ENCODE assay signal across 31 mouse cellular contexts in genomic region chr1:152423052-152423451, GRCm38 (mm10). TPM values are rescaled to one million over a fixed set of nuclear protein-coding genes. Genes with fewer than 3 reads are reported as not detected.
DNase-seq lines count a peak whose midpoint lies in the region; ATAC-seq and TF ChIP-seq lines count a peak whose summit lies in the region.
"Had no signal": no experiment of that assay in that cellular context is flagged by ENCODE, and none has a peak within 500 bp of the region (broad histone marks: within the 10 kb centered on the region; RNA-seq: fewer than 3 reads in every experiment).

No protein-coding gene starts in this region.

- H3K4me2 ChIP-seq in midbrain, postnatal 0 days (ENCODE audit: low read depth, low read length, poor library complexity, severe bottlenecking): no peak overlapping the region
- H3K4me2 ChIP-seq in midbrain, embryonic 11.5 days: no peak overlapping the region
- no peak overlapping the region for H3K4me2 ChIP-seq in heart, embryonic 15.5 days
- H3K4me2 ChIP-seq: forebrain, embryonic 12.5 days; hindbrain, embryonic 14.5 days; liver, embryonic 12.5 days; midbrain, embryonic 15.5 days; neural tube, embryonic 12.5 days had no signal

- peak overlapping the region; percentile 26; the same call in 1 of the 2 replicates for H3K27ac ChIP-seq in midbrain, postnatal 0 days (ENCODE audit: low read depth, low read length)
- no peak overlapping the region for H3K27ac ChIP-seq in midbrain, embryonic 11.5 days (ENCODE audit: low read depth, low read length)
- H3K27ac ChIP-seq in heart, embryonic 15.5 days: peak overlapping the region; percentile 46; the same call in 1 of the 2 replicates
- H3K27ac ChIP-seq: forebrain, embryonic 12.5 days; hindbrain, embryonic 14.5 days; liver, embryonic 12.5 days; macrophage; midbrain, embryonic 15.5 days; neural tube, embryonic 12.5 days; stomach, postnatal 0 days had no signal

- WGBS in midbrain, postnatal 0 days: 82% methylated on average over 3 of the region's 3 CpGs
- WGBS in midbrain, embryonic 11.5 days: 94% methylated on average over 3 of the region's 3 CpGs
- 66% methylated on average over 3 of the region's 3 CpGs for WGBS in heart, embryonic 15.5 days

- ATAC-seq in midbrain, postnatal 0 days (ENCODE audit: low FRiP score): no peak
- ATAC-seq in midbrain, embryonic 11.5 days (ENCODE audit: low FRiP score): no peak
- 0 out of 2 replicates have a peak, but pooled peaks have one; percentile 27 for ATAC-seq in heart, embryonic 15.5 days (replicated peaks; ENCODE audit: insufficient number of reproducible peaks, insufficient read depth, low FRiP score, low read depth)
- ATAC-seq: intestine, postnatal 0 days; liver, embryonic 12.5 days; liver, postnatal 0 days; midbrain, embryonic 15.5 days had no signal

- no peaks in the 10 kb centered on the region for H3K27me3 ChIP-seq in midbrain, postnatal 0 days (ENCODE audit: insufficient read depth, low read length)
- H3K27me3 ChIP-seq in midbrain, embryonic 11.5 days (ENCODE audit: control insufficient read depth, insufficient read depth, low read length): no peaks in the 10 kb centered on the region
- H3K27me3 ChIP-seq in heart, embryonic 15.5 days: no peaks in the 10 kb centered on the region
- H3K27me3 ChIP-seq: forebrain, embryonic 12.5 days; liver, embryonic 12.5 days; midbrain, embryonic 15.5 days; neural tube, embryonic 12.5 days had no signal

- H3K9ac ChIP-seq in midbrain, postnatal 0 days (replicated peaks; ENCODE audit: low read length, poor library complexity, severe bottlenecking): no peak overlapping the region
- H3K9ac ChIP-seq in midbrain, embryonic 11.5 days (ENCODE audit: low read length): no peak overlapping the region
- H3K9ac ChIP-seq in heart, embryonic 15.5 days: no peak overlapping the region
- H3K9ac ChIP-seq: forebrain, embryonic 12.5 days; hindbrain, embryonic 14.5 days; liver, embryonic 12.5 days; liver, postnatal 0 days; midbrain, embryonic 15.5 days; neural tube, embryonic 12.5 days had no signal

- H3K36me3 ChIP-seq in midbrain, postnatal 0 days (ENCODE audit: insufficient read depth, low read length): no peaks in the 10 kb centered on the region
- H3K36me3 ChIP-seq in midbrain, embryonic 11.5 days (ENCODE audit: control insufficient read depth, insufficient read depth, low read length): no peaks in the 10 kb centered on the region
- no peaks in the 10 kb centered on the region for H3K36me3 ChIP-seq in heart, embryonic 15.5 days
- H3K36me3 ChIP-seq: forebrain, embryonic 12.5 days; liver, embryonic 12.5 days; midbrain, embryonic 15.5 days; neural tube, embryonic 12.5 days had no signal

- H3K9me3 ChIP-seq in midbrain, postnatal 0 days (ENCODE audit: low read length): no peaks in the 10 kb centered on the region
- no peaks in the 10 kb centered on the region for H3K9me3 ChIP-seq in midbrain, embryonic 11.5 days (ENCODE audit: control insufficient read depth, low read length)
- H3K9me3 ChIP-seq in heart, embryonic 15.5 days (replicated peaks): no peaks in the 10 kb centered on the region
- H3K9me3 ChIP-seq: forebrain, embryonic 12.5 days; liver, embryonic 12.5 days; midbrain, embryonic 15.5 days; neural tube, embryonic 12.5 days had no signal

- H3K4me3 ChIP-seq in midbrain, postnatal 0 days (ENCODE audit: low read depth, low read length): no peak overlapping the region
- no peak overlapping the region for H3K4me3 ChIP-seq in midbrain, embryonic 11.5 days (ENCODE audit: low read depth, low read length)
- H3K4me3 ChIP-seq in heart, embryonic 15.5 days: no peak overlapping the region
- H3K4me3 ChIP-seq: erythroblast, embryonic 14.5 days; forebrain, embryonic 12.5 days; liver, embryonic 12.5 days; midbrain, embryonic 15.5 days; myocyte; neural tube, embryonic 12.5 days had no signal

- DNase-seq in heart, adult 8-10 months (ENCODE audit: low spot score): peak; percentile 49
- DNase-seq in heart, postnatal 4 days: no peak
- no peak for DNase-seq in midbrain, postnatal 0 days (ENCODE audit: low spot score)
- DNase-seq in midbrain, embryonic 11.5 days (ENCODE audit: low spot score, missing footprints): no peak
- DNase-seq in spleen, adult 18-20 months: no peak
- DNase-seq in urinary bladder, adult 2 months (ENCODE audit: low spot score): no peak
- DNase-seq: adrenal gland, postnatal 25 days; B cell, adult 2 months; cerebellum, adult 2 months; cerebellum, postnatal 14 days; kidney, adult 9 months; kidney, postnatal 10 days; layer of hippocampus, postnatal 36 days; left cerebral cortex, postnatal 4 days; liver, postnatal 0 days; lung, postnatal 10 days; thymus, adult 18-20 months; thymus, postnatal 25 days had no signal

- TF ChIP-seq CTCF in midbrain, postnatal 0 days (IDR thresholded peaks at IDR 0.05): no peak

- no peaks in the 10 kb centered on the region; the same call in 1 of the 2 replicates for H3K4me1 ChIP-seq in midbrain, postnatal 0 days (ENCODE audit: insufficient read depth, low read length)
- H3K4me1 ChIP-seq in midbrain, embryonic 11.5 days (ENCODE audit: control insufficient read depth, insufficient read depth, low read length): no peaks in the 10 kb centered on the region
- peaks cover 21% of the 10 kb centered on the region for H3K4me1 ChIP-seq in heart, embryonic 15.5 days (replicated peaks)
- H3K4me1 ChIP-seq: liver, embryonic 12.5 days had no signal

RNA-seq across cellular contexts. Expression of gene Colgalt2, which starts 23.4 kb away (rescaled TPM):
- 1 to 10 TPM; 2.6 to 3.2 (median 2.7) TPM for total RNA-seq in heart, adult 8-10 months (2022)
- total RNA-seq in heart, postnatal 4 days (2021): 1 to 10 TPM; 2.3 to 3.2 TPM
- 9.5 and 14.2 TPM in 2 replicates for total RNA-seq in midbrain, postnatal 0 days (2014; rRNA removed)
- polyA plus RNA-seq in midbrain, postnatal 0 days (2015; fragmentation: Nextera tagmentation; extraction: Ambion mirVana): 5.3 and 6.3 TPM in 2 replicates
- polyA plus RNA-seq in midbrain, embryonic 11.5 days (2014; fragmentation: Nextera tagmentation; extraction: Ambion mirVana): 2.3 and 2.6 TPM in 2 replicates
- polyA plus RNA-seq in heart, embryonic 15.5 days (2015; fragmentation: Nextera tagmentation; extraction: Ambion mirVana): 1.8 and 2.1 TPM in 2 replicates
- 1.5 TPM in 2 replicates for polyA plus RNA-seq in urinary bladder, adult 2 months (2012; rRNA removed)
- total RNA-seq: hematopoietic stem cell, adult 5-6 weeks; megakaryocyte-erythroid progenitor cell, adult 5-6 weeks had no signal
- polyA plus RNA-seq: erythroblast, embryonic 14.5 days; macrophage; myocyte had no signal

RNA-seq across cellular contexts. Expression of gene Tsen15, which starts 36.6 kb away (rescaled TPM):
- total RNA-seq in heart, adult 8-10 months (2022): 10 to 100 TPM; 17.3 to 23.2 (median 20.7) TPM
- 10 to 100 TPM; 24.0 to 24.2 TPM for total RNA-seq in heart, postnatal 4 days (2021)
- total RNA-seq in midbrain, postnatal 0 days (2014; rRNA removed): 17.8 and 43.3 TPM in 2 replicates
- 43.7 and 50.8 TPM in 2 replicates for polyA plus RNA-seq in midbrain, postnatal 0 days (2015; fragmentation: Nextera tagmentation; extraction: Ambion mirVana)
- 46.2 and 49.2 TPM in 2 replicates for polyA plus RNA-seq in midbrain, embryonic 11.5 days (2014; fragmentation: Nextera tagmentation; extraction: Ambion mirVana)
- 45.3 and 49.3 TPM in 2 replicates for polyA plus RNA-seq in heart, embryonic 15.5 days (2015; fragmentation: Nextera tagmentation; extraction: Ambion mirVana)
- 25.9 and 30.1 TPM in 2 replicates for polyA plus RNA-seq in urinary bladder, adult 2 months (2012; rRNA removed)
